ENCODE assay signal across 9 mouse cellular contexts in the genomic region with DNA sequence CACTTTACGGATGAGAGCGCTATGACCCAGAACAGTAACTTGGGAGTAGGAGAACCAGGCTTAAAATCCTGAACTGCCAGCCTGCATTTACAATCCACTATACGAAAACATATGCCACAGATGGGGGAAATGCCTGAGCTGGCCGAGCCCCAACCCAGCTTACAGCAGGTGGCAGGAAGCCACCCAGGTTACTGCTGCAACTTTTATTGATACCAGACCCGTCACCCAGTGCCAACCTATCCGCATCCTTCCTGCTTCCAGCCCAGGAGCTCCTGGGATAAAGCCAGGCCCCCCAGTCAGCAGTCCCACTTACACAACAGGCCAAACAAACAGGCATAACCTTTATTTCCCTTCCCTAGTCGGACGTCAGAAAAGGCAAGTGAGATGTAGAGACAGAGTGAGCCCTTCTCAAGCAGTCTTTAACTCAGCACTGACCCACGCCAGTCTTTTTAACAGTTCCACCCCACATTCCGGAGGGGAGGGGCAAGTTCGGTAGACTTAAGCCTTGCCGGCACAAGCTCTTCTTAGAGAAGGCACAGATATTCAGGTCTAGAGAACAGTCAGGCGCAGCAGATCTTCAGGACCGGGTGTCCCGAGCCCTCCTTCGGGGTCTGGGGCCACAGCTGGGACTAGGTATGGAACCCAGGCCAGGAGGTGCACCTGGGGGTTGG. TPM values are rescaled to one million over a fixed set of nuclear protein-coding genes. Genes with fewer than 3 reads are reported as not detected.
DNase-seq lines count a peak whose midpoint lies in the region; ATAC-seq and TF ChIP-seq lines count a peak whose summit lies in the region.
"Had no signal": no experiment of that assay in that cellular context is flagged by ENCODE, and none has a peak within 500 bp of the region (broad histone marks: within the 10 kb centered on the region; RNA-seq: fewer than 3 reads in every experiment).

No protein-coding gene starts in this region.

- peaks cover 7% of the 10 kb centered on the region; the same call in 1 of the 2 replicates for H3K79me2 ChIP-seq in CH12.LX (replicated peaks; ENCODE audit: control insufficient read depth, extremely low read depth, insufficient read depth, poor library complexity, severe bottlenecking)

- no peaks in the 10 kb centered on the region for H3K9me3 ChIP-seq in erythroblast, embryonic 14.5 days (ENCODE audit: control insufficient read depth, low read length)
- H3K9me3 ChIP-seq in CH12.LX (replicated peaks; ENCODE audit: low read length) = no peaks in the 10 kb centered on the region
- H3K9me3 ChIP-seq in liver, embryonic 12.5 days (replicated peaks) = no peaks in the 10 kb centered on the region

- no peak for ATAC-seq in erythroblast, adult 5-6 weeks (replicated peaks; ENCODE audit: low FRiP score, poor library complexity, severe bottlenecking)
- ATAC-seq in liver, embryonic 12.5 days = no peak

- in situ Hi-C loops in CH12.LX (cut with MboI; ENCODE audit: low pct_ligation_motif_present, low pct_unique_long_range_greater_than_20kb, low sequenced_read_pairs) = no loop called here

- DNase-seq in CH12.LX (ENCODE audit: extremely low read depth) = no peak
- no peak for DNase-seq in adrenal gland, adult (ENCODE audit: inconsistent age in 2 of 2, low spot score in 1 of 2)
- DNase-seq in thymus, adult 18-20 months = no peak
- DNase-seq in layer of hippocampus, adult 9-10 months (ENCODE audit: low spot score) = no peak

- no peak for TF ChIP-seq CTCF in CH12.LX (conservative IDR thresholded peaks at IDR 0.05 in 1 of 2, IDR thresholded peaks at IDR 0.05 in 1 of 2; ENCODE audit: low read depth in 2 of 2, low read length in 2 of 2)
- TF ChIP-seq CTCF in embryonic fibroblast, embryonic 13.5 days (IDR thresholded peaks at IDR 0.05; ENCODE audit: borderline replicate concordance, insufficient read depth, low read length) = no peak

- H3K4me2 ChIP-seq in CH12.LX (ENCODE audit: insufficient read depth, low read depth, poor library complexity, severe bottlenecking) = peak overlapping the region; percentile 89
- H3K4me2 ChIP-seq in liver, embryonic 12.5 days = peak overlapping the region; percentile 92

- no peak overlapping the region for H3K27ac ChIP-seq in CH12.LX (ENCODE audit: insufficient read depth, low read depth)
- no peak overlapping the region for H3K27ac ChIP-seq in embryonic fibroblast, embryonic 13.5 days (ENCODE audit: insufficient read depth, low read length)
- H3K27ac ChIP-seq in liver, embryonic 12.5 days = no peak overlapping the region

- peaks cover 41% of the 10 kb centered on the region for H3K4me1 ChIP-seq in erythroblast, embryonic 14.5 days (ENCODE audit: control insufficient read depth)
- H3K4me1 ChIP-seq in CH12.LX (ENCODE audit: control insufficient read depth in 1 of 2, insufficient read depth in 2 of 2) = peaks cover 14 to 31% of the 10 kb centered on the region in 2 experiments
- no peaks in the 10 kb centered on the region for H3K4me1 ChIP-seq in embryonic fibroblast, embryonic 13.5 days (ENCODE audit: control insufficient read depth, insufficient read depth, low read length)
- H3K4me1 ChIP-seq in liver, embryonic 12.5 days = peaks cover 27% of the 10 kb centered on the region

- peaks cover 18% of the 10 kb centered on the region for H3K27me3 ChIP-seq in erythroblast, embryonic 14.5 days (ENCODE audit: control insufficient read depth)
- H3K27me3 ChIP-seq in CH12.LX (replicated peaks) = peaks cover 10% of the 10 kb centered on the region
- peaks cover 14% of the 10 kb centered on the region for H3K27me3 ChIP-seq in liver, embryonic 12.5 days (replicated peaks)

- dilution Hi-C loops in CH12.LX (cut with MboI; ENCODE audit: extremely low pct_ligation_motif_present, extremely low pct_unique_long_range_greater_than_20kb, low sequenced_read_pairs) = no loop called here

- H3K4me3 ChIP-seq in erythroblast, embryonic 14.5 days (replicated peaks) = peak overlapping the region; percentile 73
- H3K4me3 ChIP-seq in CH12.LX (replicated peaks in 1 of 3; ENCODE audit: low read depth in 2 of 3, low read length in 2 of 3, poor library complexity in 1 of 3) = peak overlapping the region in 2 of 3 experiments; percentile 68 to 84
- H3K4me3 ChIP-seq in embryonic fibroblast, embryonic 13.5 days (ENCODE audit: insufficient read depth, low read length) = peak overlapping the region; percentile 83
- peak overlapping the region; percentile 89 for H3K4me3 ChIP-seq in liver, embryonic 12.5 days

- peaks cover 40% of the 10 kb centered on the region for H3K36me3 ChIP-seq in erythroblast, embryonic 14.5 days (ENCODE audit: control insufficient read depth)
- peaks cover 16 to 43% of the 10 kb centered on the region in 2 experiments for H3K36me3 ChIP-seq in CH12.LX (replicated peaks in 1 of 2; ENCODE audit: control insufficient read depth in 1 of 2, insufficient read depth in 1 of 2, low read length in 1 of 2)
- H3K36me3 ChIP-seq in liver, embryonic 12.5 days = peaks cover 32% of the 10 kb centered on the region

- no peak for TF ChIP-seq EP300 in CH12.LX (IDR thresholded peaks at IDR 0.05; ENCODE audit: low read length)

- 83% methylated on average over 16 of the region's 16 CpGs for WGBS in liver, embryonic 12.5 days (ENCODE audit: insufficient replicate concordance)

- no peak for TF ChIP-seq POLR2A in CH12.LX (IDR thresholded peaks at IDR 0.05; ENCODE audit: low read depth, low read length)
- no peak for TF ChIP-seq POLR2A in embryonic fibroblast, embryonic 13.5 days (IDR thresholded peaks at IDR 0.05; ENCODE audit: low read depth, low read length)

- peak overlapping the region; percentile 28; the same call in 1 of the 2 replicates for H3K9ac ChIP-seq in CH12.LX (ENCODE audit: insufficient read depth, low read depth)
- peak overlapping the region; percentile 94 for H3K9ac ChIP-seq in liver, embryonic 12.5 days

- no peak for TF ChIP-seq RAD21 in CH12.LX (IDR thresholded peaks at IDR 0.05; ENCODE audit: low read depth, low read length)

TF ChIP-seq in CH12.LX, 34 proteins besides CTCF, POLR2A, EP300 and RAD21:
- TF ChIP-seq POLR2AphosphoS2 (IDR thresholded peaks at IDR 0.05; ENCODE audit: low read depth, low read length) (no peak), SMC3 (IDR thresholded peaks at IDR 0.05; ENCODE audit: low read depth, low read length) (no peak)

RNA-seq across cellular contexts. Expression of a gene that starts 1.5 kb away (rescaled TPM):
- polyA plus RNA-seq in erythroblast, embryonic 14.5 days (2012) = 7.5 and 11.4 TPM in 2 replicates
- 6.3 and 9.6 TPM in 2 replicates for total RNA-seq in erythroblast, adult 5-6 weeks (2015; ENCODE audit: low replicate concordance)
- 2.5 and 4.7 TPM in 2 replicates for total RNA-seq in erythroblast, adult 5-6 weeks (2017; ENCODE audit: low replicate concordance)
- total RNA-seq in CH12.LX (2012; rRNA removed) = 65.3 and 84.1 TPM in 2 replicates
- total RNA-seq in CH12.LX (2014; rRNA removed) = 62.8 and 72.8 TPM in 2 replicates
- 48.1 and 48.5 TPM in 2 replicates for polyA plus RNA-seq in CH12.LX (2012; ENCODE audit: insufficient read length, low read depth)
- polyA plus RNA-seq in embryonic fibroblast, embryonic 13.5 days (2011; ENCODE audit: insufficient read length, low read depth, missing spikeins) = 14.0 and 16.2 TPM in 2 replicates
- polyA plus RNA-seq in liver, embryonic 12.5 days (2016; fragmentation: Nextera tagmentation; extraction: Ambion mirVana) = 39.1 and 44.9 TPM in 2 replicates

RNA-seq across cellular contexts. Expression of a gene that starts 11.1 kb away (rescaled TPM):
- 23.8 and 38.0 TPM in 2 replicates for polyA plus RNA-seq in erythroblast, embryonic 14.5 days (2012)
- total RNA-seq in erythroblast, adult 5-6 weeks (2015; ENCODE audit: low replicate concordance) = 22.8 and 26.7 TPM in 2 replicates
- 30.0 and 37.1 TPM in 2 replicates for total RNA-seq in erythroblast, adult 5-6 weeks (2017; ENCODE audit: low replicate concordance)
- 130 and 133 TPM in 2 replicates for total RNA-seq in CH12.LX (2012; rRNA removed)
- 112 and 125 TPM in 2 replicates for total RNA-seq in CH12.LX (2014; rRNA removed)
- polyA plus RNA-seq in CH12.LX (2012; ENCODE audit: insufficient read length, low read depth) = 90.5 and 117 TPM in 2 replicates
- polyA plus RNA-seq in embryonic fibroblast, embryonic 13.5 days (2011; ENCODE audit: insufficient read length, low read depth, missing spikeins) = 81.6 and 98.1 TPM in 2 replicates
- polyA plus RNA-seq in liver, embryonic 12.5 days (2016; fragmentation: Nextera tagmentation; extraction: Ambion mirVana) = 89.7 and 92.2 TPM in 2 replicates

RNA-seq across cellular contexts. Expression of a gene that starts 12.1 kb away (rescaled TPM):
- polyA plus RNA-seq in erythroblast, embryonic 14.5 days (2012) = 0.14 and 0.17 TPM in 2 replicates
- total RNA-seq in erythroblast, adult 5-6 weeks (2015; ENCODE audit: low replicate concordance) = 4.6 and 7.5 TPM in 2 replicates
- total RNA-seq in erythroblast, adult 5-6 weeks (2017; ENCODE audit: low replicate concordance) = 8.2 and 18.1 TPM in 2 replicates
- 4.2 and 5.7 TPM in 2 replicates for total RNA-seq in CH12.LX (2012; rRNA removed)
- total RNA-seq in CH12.LX (2014; rRNA removed) = 1.2 and 1.3 TPM in 2 replicates
- polyA plus RNA-seq in CH12.LX (2012; ENCODE audit: insufficient read length, low read depth) = 4.8 and 6.9 TPM in 2 replicates
- 78.5 and 97.4 TPM in 2 replicates for polyA plus RNA-seq in embryonic fibroblast, embryonic 13.5 days (2011; ENCODE audit: insufficient read length, low read depth, missing spikeins)
- 39.7 and 43.0 TPM in 2 replicates for polyA plus RNA-seq in liver, embryonic 12.5 days (2016; fragmentation: Nextera tagmentation; extraction: Ambion mirVana)

RNA-seq across cellular contexts. Expression of a gene that starts 15.0 kb away (rescaled TPM):
- not detected in 2 replicates for polyA plus RNA-seq in erythroblast, embryonic 14.5 days (2012)
- total RNA-seq in erythroblast, adult 5-6 weeks (2015; ENCODE audit: low replicate concordance) = not detected in 2 replicates
- not detected in 2 replicates for total RNA-seq in erythroblast, adult 5-6 weeks (2017; ENCODE audit: low replicate concordance)
- total RNA-seq in CH12.LX (2012; rRNA removed) = not detected in 2 replicates
- not detected in 2 replicates for total RNA-seq in CH12.LX (2014; rRNA removed)
- not detected in 2 replicates for polyA plus RNA-seq in CH12.LX (2012; ENCODE audit: insufficient read length, low read depth)
- polyA plus RNA-seq in embryonic fibroblast, embryonic 13.5 days (2011; ENCODE audit: insufficient read length, low read depth, missing spikeins) = 4.3 and 4.9 TPM in 2 replicates
- polyA plus RNA-seq in liver, embryonic 12.5 days (2016; fragmentation: Nextera tagmentation; extraction: Ambion mirVana) = 1.4 and 1.7 TPM in 2 replicates
- total RNA-seq: hematopoietic stem cell, adult 5-6 weeks had no signal

RNA-seq across cellular contexts. Expression of a gene that starts 19.1 kb away (rescaled TPM):
- polyA plus RNA-seq in erythroblast, embryonic 14.5 days (2012) = not detected in 2 replicates
- total RNA-seq in erythroblast, adult 5-6 weeks (2015; ENCODE audit: low replicate concordance) = not detected in 2 replicates
- total RNA-seq in erythroblast, adult 5-6 weeks (2017; ENCODE audit: low replicate concordance) = not detected in 2 replicates
- total RNA-seq in CH12.LX (2012; rRNA removed) (not detected in 2 replicates), CH12.LX (2014; rRNA removed) (not detected in 2 replicates)
- polyA plus RNA-seq in CH12.LX (2012; ENCODE audit: insufficient read length, low read depth) = not detected in 2 replicates
- polyA plus RNA-seq in embryonic fibroblast, embryonic 13.5 days (2011; ENCODE audit: insufficient read length, low read depth, missing spikeins) = not detected in 2 replicates
- not detected in 2 replicates for polyA plus RNA-seq in liver, embryonic 12.5 days (2016; fragmentation: Nextera tagmentation; extraction: Ambion mirVana)
- total RNA-seq: hematopoietic stem cell, adult 5-6 weeks had no signal
